Mouse (Mus musculus) lung, postnatal 0 days (tissue): Measurements from ENCODE around the gene I830077J02Rik.

ENCODE experiments used
- CTCF ChIP-seq: IDR thresholded peaks from 2 replicates; pipeline ENCODE4 v1.5.1; 2016; ENCODE audit warnings: antibody characterized with exemption, mild to moderate bottlenecking
- EP300 ChIP-seq: IDR thresholded peaks from 2 replicates; pipeline ENCODE4 v1.6.1; 2016; ENCODE audit warnings: antibody characterized with exemption, mild to moderate bottlenecking, control low read depth

DNA sequence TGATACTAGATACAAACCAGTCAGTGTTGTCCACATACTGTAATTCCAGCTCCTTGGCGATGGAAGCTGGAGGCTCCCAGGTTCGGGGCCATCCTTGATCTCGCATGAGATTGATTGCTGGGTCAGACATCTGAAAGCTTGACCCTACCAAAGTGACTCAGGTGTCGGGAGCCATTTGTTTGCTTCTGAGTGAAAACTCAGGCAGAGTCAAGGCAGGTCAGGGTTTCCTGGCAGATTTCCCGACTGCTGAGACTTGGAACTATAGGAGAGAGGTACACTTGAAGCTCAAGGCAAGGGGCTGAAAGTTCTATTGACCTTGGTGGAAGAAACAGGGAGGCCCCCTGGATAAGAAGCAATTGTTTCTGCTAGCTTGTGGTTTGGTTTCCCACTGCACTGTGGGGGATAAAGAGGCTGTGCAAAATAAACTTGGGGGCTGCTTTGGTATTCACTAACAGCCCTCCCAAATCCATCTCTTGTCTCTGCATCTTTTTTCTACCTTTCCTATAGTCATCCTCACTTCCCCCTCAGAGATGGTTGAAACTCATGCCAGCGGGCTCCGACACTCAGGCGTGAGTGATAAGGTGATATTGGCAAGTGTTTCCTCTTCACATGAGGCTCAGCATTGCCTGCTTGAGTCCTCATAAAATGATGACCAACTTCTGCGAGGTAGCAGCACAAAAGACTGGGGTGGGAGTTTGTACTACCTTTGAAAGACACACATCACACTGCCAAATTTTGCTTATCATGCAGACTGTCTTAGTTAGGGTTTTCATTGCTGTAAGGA, 20.2 kb downstream of the I830077J02Rik start:
- TF ChIP-seq CTCF (no peak), EP300 (no peak)
